Mouse (Mus musculus): ENCODE measurements around the gene Plcb2.

DNA sequence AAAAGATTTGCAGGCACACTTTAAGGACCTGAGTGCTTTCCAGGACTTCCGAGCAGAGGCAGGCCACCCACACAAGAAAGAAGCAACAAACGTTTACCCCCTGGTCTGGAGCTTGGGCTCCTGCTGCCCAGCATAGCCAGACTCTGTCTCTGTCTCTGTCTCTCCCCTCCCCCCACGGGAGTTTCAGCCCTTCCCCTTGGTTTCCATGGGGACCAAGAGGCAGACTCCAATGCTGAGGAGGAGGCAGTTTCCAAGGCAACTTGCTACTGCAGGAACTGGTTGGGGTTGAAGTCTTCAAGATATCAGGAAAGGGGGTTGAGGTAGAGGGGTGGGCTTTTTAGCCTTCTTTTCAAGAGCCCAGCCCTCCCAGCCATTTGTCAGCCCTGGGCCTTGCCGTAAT is 14.0 kb downstream of the Plcb2 start:
- TF ChIP-seq CTCF (conservative IDR thresholded peaks at IDR 0.05; ENCODE audit: low read length) = no peak
- no peak for TF ChIP-seq NANOG (IDR thresholded peaks at IDR 0.05; ENCODE audit: borderline replicate concordance, low read length)
